Mouse (Mus musculus) left cerebral cortex, adult 8-10 months (tissue): ENCODE data around the gene Papola. TPM values are rescaled to one million over a fixed set of nuclear protein-coding genes. Genes with fewer than 3 reads are reported as not detected.

ENCODE experiments used
- DNase-seq, 2 experiments: peaks; one replicate each; pipeline ENCODE4 v3.0.0; 2022; ENCODE audit warnings: low spot score in 2 of 2
- total RNA-seq, 4 experiments: library from RNA; stranded (reverse); gene quantifications; 2 replicates each; pipeline ENCODE4 v1.2.4; 2022

Papola gene
- total RNA-seq, result 100 to 1,000 TPM; 117 to 139 (median 131) TPM

GRCm38 (mm10) chr12:105784196-105784999 is at the start of gene Papola:
TSS of gene Papola (plus strand) at chr12:105784694.
- peak; percentile 83 to 90 for DNase-seq

GRCm38 (mm10) chr12:105735226-105735888 is 49.1 kb upstream of the Papola start:
- no peak for DNase-seq

- DNase-seq, result no peak
Observed at GRCm38 (mm10) chr12:105735889-105736251, 48.6 kb upstream of the Papola start.

GRCm38 (mm10) chr12:105738316-105739096 is 46.0 kb upstream of the Papola start:
- no peak for DNase-seq

GRCm38 (mm10) chr12:105739656-105740055 is 44.8 kb upstream of the Papola start:
- no peak for DNase-seq

GRCm38 (mm10) chr12:105748114-105748513 is 36.4 kb upstream of the Papola start:
- DNase-seq, result no peak

GRCm38 (mm10) chr12:105753813-105754212 is 30.7 kb upstream of the Papola start:
- no peak for DNase-seq

- DNase-seq, result no peak
Observed at GRCm38 (mm10) chr12:105757816-105758497, 26.5 kb upstream of the Papola start.

GRCm38 (mm10) chr12:105758911-105759310 is 25.6 kb upstream of the Papola start:
- DNase-seq, result no peak

GRCm38 (mm10) chr12:105759849-105760478 is 24.5 kb upstream of the Papola start:
- no peak for DNase-seq

GRCm38 (mm10) chr12:105761171-105761570 is 23.3 kb upstream of the Papola start:
- no peak for DNase-seq

- no peak for DNase-seq
Observed at GRCm38 (mm10) chr12:105761629-105762028, 22.9 kb upstream of the Papola start.

- no peak for DNase-seq
Observed at GRCm38 (mm10) chr12:105769700-105770099, 14.8 kb upstream of the Papola start.

- DNase-seq, result no peak
Observed at GRCm38 (mm10) chr12:105774871-105775270, 9.6 kb upstream of the Papola start.

GRCm38 (mm10) chr12:105777651-105778050 is 6.8 kb upstream of the Papola start:
- DNase-seq, result no peak

GRCm38 (mm10) chr12:105785000-105785774 is 693 bp downstream of the Papola start:
- peak in 1 of 2 experiments; percentile 51 for DNase-seq

GRCm38 (mm10) chr12:105786113-105786512 is 1.6 kb downstream of the Papola start:
- DNase-seq, result no peak

GRCm38 (mm10) chr12:105787626-105788025 is 3.1 kb downstream of the Papola start:
- no peak for DNase-seq

- no peak for DNase-seq
Observed at GRCm38 (mm10) chr12:105789885-105790284, 5.4 kb downstream of the Papola start.

GRCm38 (mm10) chr12:105794896-105795295 is 10.4 kb downstream of the Papola start:
- no peak for DNase-seq
